Mouse (Mus musculus) forebrain, embryonic 10.5 days (tissue): ENCODE data around the gene Gm5901. TPM values are rescaled to one million over a fixed set of nuclear protein-coding genes. Genes with fewer than 3 reads are reported as not detected.
"Not testable (repeated sequence)": the region's sequence is repeated elsewhere in the genome, so short reads cannot be mapped to it uniquely, and the experiment has no call there.

Experiments used
- DNase-seq: peaks from one replicate; pipeline ENCODE4 v3.0.0-alpha.2; 2017; ENCODE audit warnings: low spot score; ENCODE audit errors: extremely low spot score
- H3K27ac ChIP-seq: fragments of 300-500 bp; sonication (generic); 2 replicates; pipeline ENCODE4 v1.5.1; 2016; ENCODE audit warnings: mild to moderate bottlenecking
- H3K27me3 ChIP-seq: fragments of 300-500 bp; sonication (generic); 2 replicates; pipeline ENCODE4 v1.6.1; 2016; ENCODE audit warnings: mild to moderate bottlenecking; ENCODE audit not compliant: poor library complexity, severe bottlenecking
- H3K36me3 ChIP-seq: fragments of 300-500 bp; sonication (generic); replicated peaks from 2 replicates; pipeline ENCODE4 v1.6.1; 2016; ENCODE audit warnings: mild to moderate bottlenecking, moderate library complexity
- H3K4me1 ChIP-seq: fragments of 300-500 bp; sonication (generic); 2 replicates; pipeline ENCODE4 v1.6.1; 2016
- H3K4me3 ChIP-seq: fragments of 300-500 bp; sonication (generic); 2 replicates; pipeline ENCODE4 v1.5.1; 2016; ENCODE audit warnings: mild to moderate bottlenecking, moderate library complexity
- H3K9me3 ChIP-seq: fragments of 300-500 bp; sonication (generic); 2 replicates; pipeline ENCODE4 v1.6.1; 2016; ENCODE audit warnings: mild to moderate bottlenecking, moderate library complexity
- WGBS: fragments of 180-500 bp; shearing (Covaris S2); methylation state at CpG from one replicate; pipeline ENCODE4 v1.1.7; 2016; 5-methylcytosine and 5-hydroxymethylcytosine counted together
- polyA plus RNA-seq: library from polyadenylated mRNA; unstranded; fragments of >200 nt; fragmentation: Nextera tagmentation; extraction: Ambion mirVana; gene quantifications from 2 replicates; pipeline ENCODE4 v1.2.1, GENCODE M21; 2016

Gene Gm5901
- not detected in 2 replicates for polyA plus RNA-seq

GRCm38 (mm10) chr7:105374866-105375265 lies at the start of gene Gm5901:
Gene Gm5901, plus strand, starts transcription at chr7:105375038.
- H3K4me3 ChIP-seq = no peak within 1 kb of the TSS
- H3K36me3 ChIP-seq = peaks cover 75% of the 10 kb centered on the region
- 78% methylated on average over 1 of the region's 1 CpGs for WGBS
- no peaks in the 10 kb centered on the region for H3K9me3 ChIP-seq
- H3K4me1 ChIP-seq = no peaks in the 10 kb centered on the region
- DNase-seq = no peak
- H3K27ac ChIP-seq = no peak within 1 kb of the TSS
- H3K27me3 ChIP-seq = no peaks in the 10 kb centered on the region

DNA sequence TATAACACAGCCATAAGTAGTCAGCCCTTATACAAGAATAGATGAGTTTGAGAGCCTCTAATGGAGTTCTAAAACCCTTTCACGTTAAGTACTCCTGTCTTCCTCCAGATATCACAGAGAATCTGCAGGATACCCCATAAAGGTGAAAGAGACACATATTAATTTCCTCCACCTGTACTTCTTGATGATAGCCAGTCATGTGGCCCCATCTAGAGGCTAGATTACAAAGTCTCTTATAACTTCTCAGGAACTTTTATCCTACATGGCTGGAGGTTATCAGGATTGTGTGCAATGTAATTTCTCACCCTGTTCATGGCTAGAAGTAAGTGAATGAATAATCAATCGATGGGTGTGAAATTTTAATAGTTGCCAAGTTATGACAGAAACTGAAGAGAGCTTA lies 49.5 kb upstream of the Gm5901 start:
- DNase-seq = no peak
- no peaks in the 10 kb centered on the region for H3K36me3 ChIP-seq
- H3K4me1 ChIP-seq = no peaks in the 10 kb centered on the region
- H3K4me3 ChIP-seq = no peak overlapping the region
- no peaks in the 10 kb centered on the region for H3K27me3 ChIP-seq
- WGBS = 74% methylated on average over 2 of the region's 2 CpGs
- no peak overlapping the region for H3K27ac ChIP-seq
- H3K9me3 ChIP-seq = no peaks in the 10 kb centered on the region

- WGBS = 91% methylated on average over 1 of the region's 1 CpGs
- Histone ChIP-seq H3K27me3 (no peaks in the 10 kb centered on the region), H3K4me3 (no peak within 1 kb of the TSS), H3K36me3 (no peaks in the 10 kb centered on the region), H3K4me1 (no peaks in the 10 kb centered on the region), H3K9me3 (no peaks in the 10 kb centered on the region), H3K27ac (no peak within 1 kb of the TSS)
- no peak for DNase-seq
Measured at GRCm38 (mm10) chr7:105334004-105334403, 40.8 kb upstream of the Gm5901 start, which contains the start of gene Olfr690. Gene Olfr690, minus strand, starts transcription at chr7:105334104.

- WGBS = 65% methylated on average over 1 of the region's 1 CpGs
- no peak within 1 kb of the TSS for H3K4me3 ChIP-seq
Measured at GRCm38 (mm10) chr7:105342170-105342569, 32.7 kb upstream of the Gm5901 start, which contains the start of gene Olfr691. Gene Olfr691, minus strand, starts transcription at chr7:105342270.

GRCm38 (mm10) chr7:105342752-105343151 lies 32.1 kb upstream of the Gm5901 start:
- Histone ChIP-seq H3K9me3 (no peaks in the 10 kb centered on the region), H3K4me1 (no peaks in the 10 kb centered on the region), H3K4me3 (no peak overlapping the region), H3K36me3 (no peaks in the 10 kb centered on the region), H3K27ac (no peak overlapping the region), H3K27me3 (no peaks in the 10 kb centered on the region)
- no peak for DNase-seq
- 82% methylated on average over 2 of the region's 2 CpGs for WGBS

More at GRCm38 (mm10) chr7:105342170-105342569, 32.7 kb upstream of the Gm5901 start, which contains the start of gene Olfr691:
- H3K9me3 ChIP-seq = no peaks in the 10 kb centered on the region
- no peak within 1 kb of the TSS for H3K27ac ChIP-seq
- no peaks in the 10 kb centered on the region for H3K4me1 ChIP-seq
- no peaks in the 10 kb centered on the region for H3K27me3 ChIP-seq
- no peak for DNase-seq
- no peaks in the 10 kb centered on the region for H3K36me3 ChIP-seq

- not testable (repeated sequence) for H3K36me3 ChIP-seq, H3K27me3 ChIP-seq, DNase-seq, H3K9me3 ChIP-seq, H3K27ac ChIP-seq, H3K4me3 ChIP-seq, H3K4me1 ChIP-seq
- no CpG with 5 or more reads among the region's 5 CpGs for WGBS
Measured at GRCm38 (mm10) chr7:105356064-105356463, 18.8 kb upstream of the Gm5901 start.

DNA sequence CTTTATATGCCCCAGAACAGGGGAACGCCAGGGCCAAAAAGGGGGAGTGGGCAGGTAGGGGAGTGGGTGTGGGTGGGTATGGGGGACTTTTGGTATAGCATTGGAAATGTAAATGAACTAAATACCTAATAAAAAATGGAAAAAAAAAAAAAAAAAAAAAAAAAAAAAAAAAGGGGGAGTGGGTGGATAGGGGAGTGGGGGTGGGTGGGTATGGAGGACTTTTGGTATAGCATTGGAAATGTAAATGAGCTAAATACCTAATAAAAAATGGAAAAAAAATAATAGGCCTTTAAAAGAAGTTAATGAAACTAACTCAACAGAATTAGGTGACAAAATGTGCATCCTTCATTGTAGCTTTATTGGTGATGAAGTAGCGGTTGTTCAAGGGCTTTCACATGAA lies 18.4 kb upstream of the Gm5901 start:
- WGBS = 97% methylated on average over 1 of the region's 2 CpGs
- H3K27ac ChIP-seq, H3K9me3 ChIP-seq, H3K27me3 ChIP-seq, H3K4me1 ChIP-seq, H3K36me3 ChIP-seq, DNase-seq, H3K4me3 ChIP-seq: not testable (repeated sequence)

DNA sequence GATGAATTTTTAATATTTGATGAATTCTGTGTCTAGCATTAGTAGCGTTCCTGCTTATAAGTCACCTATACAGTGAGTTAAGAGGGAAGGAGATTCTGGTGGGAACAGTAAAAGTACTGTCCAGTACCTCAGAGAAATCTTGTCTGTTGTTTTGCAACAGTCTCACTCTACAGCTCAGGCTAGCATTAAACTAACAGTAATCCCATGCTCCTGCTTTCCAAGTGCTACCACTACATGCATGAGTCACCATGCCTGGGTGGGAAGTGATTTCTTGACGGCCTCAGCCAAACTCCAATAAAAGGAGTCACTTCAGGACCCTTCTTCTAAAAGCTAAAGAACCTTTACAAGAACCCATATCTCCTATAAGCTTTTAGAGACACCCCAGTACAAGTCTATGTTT lies 13.1 kb upstream of the Gm5901 start:
- WGBS = 87% methylated on average over 2 of the region's 2 CpGs

GRCm38 (mm10) chr7:105367268-105367667 lies 7.6 kb upstream of the Gm5901 start:
- DNase-seq = no peak
- Histone ChIP-seq H3K4me1 (no peaks in the 10 kb centered on the region), H3K27ac (no peak overlapping the region), H3K9me3 (no peaks in the 10 kb centered on the region), H3K4me3 (no peak overlapping the region), H3K36me3 (peaks cover 9% of the 10 kb centered on the region), H3K27me3 (no peaks in the 10 kb centered on the region)
- WGBS = 87% methylated on average over 5 of the region's 5 CpGs

More for the DNA sequence above, 13.1 kb upstream of the Gm5901 start:
- H3K27ac ChIP-seq = no peak overlapping the region
- DNase-seq = no peak
- H3K9me3 ChIP-seq = no peaks in the 10 kb centered on the region
- no peak overlapping the region for H3K4me3 ChIP-seq
- H3K36me3 ChIP-seq = no peaks in the 10 kb centered on the region
- no peaks in the 10 kb centered on the region for H3K4me1 ChIP-seq
- H3K27me3 ChIP-seq = no peaks in the 10 kb centered on the region

- H3K27me3 ChIP-seq = no peaks in the 10 kb centered on the region
- H3K4me3 ChIP-seq = no peak within 1 kb of the TSS
- no peaks in the 10 kb centered on the region for H3K9me3 ChIP-seq
- no peaks in the 10 kb centered on the region for H3K4me1 ChIP-seq
- H3K36me3 ChIP-seq = peaks cover 11% of the 10 kb centered on the region
- 95% methylated on average over 1 of the region's 1 CpGs for WGBS
- H3K27ac ChIP-seq = no peak within 1 kb of the TSS
- no peak for DNase-seq
Measured at GRCm38 (mm10) chr7:105367930-105368329, 6.9 kb upstream of the Gm5901 start, which contains the start of gene Olfr692. Gene Olfr692, plus strand, starts transcription at chr7:105368230.

DNA sequence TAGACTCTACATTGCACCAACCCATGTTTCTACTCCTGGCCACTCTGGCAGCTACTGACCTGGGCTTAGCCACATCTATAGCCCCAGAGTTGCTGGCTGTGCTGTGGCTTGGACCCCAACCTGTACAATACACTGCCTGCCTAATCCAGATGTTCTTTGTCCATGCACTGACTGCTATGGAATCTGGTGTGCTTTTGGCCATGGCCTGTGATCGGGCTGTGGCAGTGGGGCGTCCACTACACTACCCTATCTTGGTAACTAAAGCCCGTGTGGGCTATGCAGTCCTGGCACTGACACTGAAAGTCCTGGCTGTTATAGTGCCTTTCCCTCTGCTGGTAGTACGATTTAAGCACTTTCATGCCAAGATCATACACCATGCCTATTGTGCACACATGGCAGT lies 6.3 kb upstream of the Gm5901 start:
- DNase-seq = no peak
- no peak overlapping the region for H3K4me3 ChIP-seq
- no peaks in the 10 kb centered on the region for H3K4me1 ChIP-seq
- no peak overlapping the region for H3K27ac ChIP-seq
- no peaks in the 10 kb centered on the region for H3K9me3 ChIP-seq
- WGBS = 89% methylated on average over 4 of the region's 4 CpGs
- no peaks in the 10 kb centered on the region for H3K27me3 ChIP-seq
- peaks cover 16% of the 10 kb centered on the region for H3K36me3 ChIP-seq

DNA sequence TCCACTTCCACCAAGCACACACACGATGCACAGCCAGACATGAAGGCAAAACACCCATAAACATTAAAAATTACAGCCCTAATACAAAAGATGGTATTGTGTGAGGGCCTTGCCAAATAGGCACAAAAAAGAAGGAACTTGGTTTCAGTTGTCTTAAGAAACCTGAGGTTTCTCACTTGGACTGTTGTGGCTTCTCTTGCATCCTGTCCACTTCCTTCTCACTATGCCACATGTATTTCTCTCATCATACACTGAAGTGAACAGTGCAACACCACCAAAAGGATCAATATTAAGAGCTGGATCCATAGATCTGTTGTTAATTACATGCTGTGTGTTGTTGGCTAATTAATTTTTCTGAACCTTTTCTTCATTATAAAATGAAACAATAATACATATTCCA lies 1.9 kb upstream of the Gm5901 start:
- Histone ChIP-seq H3K9me3 (no peaks in the 10 kb centered on the region), H3K36me3 (peaks cover 56% of the 10 kb centered on the region), H3K4me3 (no peak overlapping the region), H3K27me3 (no peaks in the 10 kb centered on the region), H3K4me1 (no peaks in the 10 kb centered on the region), H3K27ac (no peak overlapping the region)
- DNase-seq = no peak
- WGBS = 85% methylated on average over 1 of the region's 1 CpGs

DNA sequence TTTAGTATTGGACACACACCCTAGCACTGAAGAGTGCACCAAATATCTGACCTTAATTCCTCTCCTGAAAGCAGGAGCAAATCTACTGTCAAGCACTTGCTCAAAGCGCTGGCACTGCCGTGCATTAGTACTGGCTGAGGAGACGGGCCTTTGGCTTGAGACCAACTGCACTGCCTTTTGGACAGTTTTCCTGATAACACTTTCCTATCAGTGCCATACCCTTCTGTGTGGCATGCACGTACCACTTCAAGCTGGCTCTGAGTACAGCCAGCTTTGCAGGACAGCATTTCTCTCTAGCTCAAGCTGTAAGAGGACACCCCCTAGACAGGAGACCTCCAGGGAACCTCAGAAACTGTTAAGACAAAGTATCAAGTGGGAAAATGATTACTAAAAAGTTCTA lies 1.3 kb upstream of the Gm5901 start:
- Histone ChIP-seq H3K4me1 (no peaks in the 10 kb centered on the region), H3K27me3 (no peaks in the 10 kb centered on the region), H3K27ac (no peak overlapping the region), H3K36me3 (peaks cover 62% of the 10 kb centered on the region), H3K4me3 (no peak overlapping the region), H3K9me3 (no peaks in the 10 kb centered on the region)
- no peak for DNase-seq
- 95% methylated on average over 4 of the region's 4 CpGs for WGBS

GRCm38 (mm10) chr7:105373976-105374375 lies 862 bp upstream of the Gm5901 start:
- no peaks in the 10 kb centered on the region for H3K27me3 ChIP-seq
- H3K27ac ChIP-seq = no peak overlapping the region
- no peak for DNase-seq
- peaks cover 66% of the 10 kb centered on the region for H3K36me3 ChIP-seq
- no peaks in the 10 kb centered on the region for H3K4me1 ChIP-seq
- H3K9me3 ChIP-seq = no peaks in the 10 kb centered on the region
- WGBS = 97% methylated on average over 3 of the region's 3 CpGs
- no peak overlapping the region for H3K4me3 ChIP-seq
